Mouse (Mus musculus): ENCODE measurements around the gene Gpx4.

The Gpx4 gene

DNA sequence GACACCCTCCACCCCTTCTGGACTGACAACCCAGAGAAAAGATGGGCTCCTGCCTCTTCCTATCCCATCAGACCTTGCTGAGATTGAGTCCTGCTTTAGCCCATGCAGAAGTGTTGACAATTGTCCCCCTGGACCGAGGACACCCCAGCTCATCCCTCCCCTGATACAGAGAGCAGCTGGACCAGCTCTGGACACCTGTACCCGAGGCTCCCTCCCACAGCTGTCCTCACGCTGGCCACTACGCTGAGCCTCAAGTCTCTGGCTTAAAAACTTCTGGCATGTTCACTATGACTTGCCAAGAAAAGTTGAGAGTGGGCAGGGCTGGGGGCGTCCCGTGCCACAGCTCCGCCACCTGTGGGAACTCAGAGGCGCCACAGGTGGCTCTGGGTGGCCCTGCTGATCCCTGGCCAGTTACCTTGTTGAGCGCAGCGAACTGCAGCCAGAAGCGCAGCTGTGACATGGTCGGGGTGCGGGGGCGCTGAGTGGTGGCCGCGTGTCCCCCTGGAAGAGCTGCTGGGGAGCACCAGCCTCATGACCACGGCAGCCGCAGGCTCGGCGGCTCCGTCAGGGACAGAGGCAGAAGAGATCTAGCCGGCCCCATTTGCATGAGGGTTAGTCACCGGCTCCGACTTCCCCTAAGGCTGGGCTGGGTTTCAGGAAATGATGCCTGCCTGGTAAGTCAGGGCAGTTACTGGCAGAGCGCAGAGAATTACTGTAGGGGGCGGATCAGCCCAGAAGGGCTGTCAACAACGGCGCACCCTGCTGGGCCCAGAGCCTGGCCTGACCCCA lies 28.0 kb downstream of the Gpx4 start:
- peak; percentile 63 for DNase-seq (ENCODE audit: low spot score)

DNA sequence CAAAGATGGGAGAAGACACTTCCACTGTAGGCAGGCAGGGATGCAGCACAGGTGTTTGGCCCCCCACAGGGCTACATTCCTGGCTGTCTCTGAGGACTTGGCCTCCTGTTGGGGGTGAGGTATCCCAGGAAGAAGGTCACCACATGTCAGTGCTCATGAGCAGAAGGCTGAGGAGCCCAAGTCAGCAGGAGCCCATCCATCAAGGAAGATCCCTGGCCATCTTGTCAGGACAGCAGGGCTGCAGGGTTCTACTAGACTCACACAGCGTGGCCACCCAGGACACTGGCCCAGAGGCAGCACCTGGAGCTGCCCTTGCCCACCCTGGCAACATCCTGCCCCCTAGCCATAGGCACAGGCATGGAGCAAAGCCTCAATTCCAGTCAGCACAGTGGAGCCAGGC lies 29.0 kb downstream of the Gpx4 start:
- no peak for DNase-seq (ENCODE audit: low spot score)

DNA sequence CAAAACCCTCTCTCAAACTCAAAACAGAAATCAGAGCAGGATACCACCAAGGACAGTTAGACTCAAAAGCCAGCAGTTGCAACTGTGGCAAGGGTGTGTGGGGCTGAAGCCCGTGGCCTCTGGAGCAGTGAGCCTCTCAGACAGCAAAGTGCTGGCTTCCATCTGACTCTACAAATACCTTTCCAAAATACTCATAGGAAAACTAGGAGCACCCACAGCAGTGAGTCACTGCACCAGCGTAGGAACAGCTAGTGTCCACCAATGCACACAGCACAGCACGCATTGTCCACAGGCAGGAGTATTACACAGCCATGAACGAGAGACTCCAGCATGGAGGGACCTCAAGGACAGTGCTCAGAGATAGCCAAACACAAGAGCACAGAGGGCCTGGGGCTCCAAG lies 29.4 kb downstream of the Gpx4 start:
- no peak for DNase-seq (ENCODE audit: low spot score)

DNA sequence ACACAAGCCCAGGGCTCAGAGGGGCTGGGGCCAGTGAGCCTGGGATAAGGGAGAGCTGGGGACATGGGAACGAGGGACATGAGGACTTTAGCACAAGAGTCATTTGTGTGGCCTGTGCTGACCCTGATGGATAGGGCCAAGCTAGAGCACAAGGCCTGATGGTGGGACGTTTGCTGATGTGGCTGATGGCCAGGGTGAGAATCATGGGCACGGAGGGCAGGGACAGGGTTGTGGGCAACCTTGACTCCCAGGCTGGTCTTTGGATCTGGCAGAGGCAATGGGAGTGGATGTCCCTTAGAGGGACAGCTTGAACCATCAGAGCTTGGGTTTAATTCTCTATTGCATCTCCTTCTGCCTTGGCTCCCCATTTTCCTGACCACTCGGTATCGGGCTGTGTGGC lies 30.3 kb downstream of the Gpx4 start:
- no peak for DNase-seq (ENCODE audit: low spot score)

DNA sequence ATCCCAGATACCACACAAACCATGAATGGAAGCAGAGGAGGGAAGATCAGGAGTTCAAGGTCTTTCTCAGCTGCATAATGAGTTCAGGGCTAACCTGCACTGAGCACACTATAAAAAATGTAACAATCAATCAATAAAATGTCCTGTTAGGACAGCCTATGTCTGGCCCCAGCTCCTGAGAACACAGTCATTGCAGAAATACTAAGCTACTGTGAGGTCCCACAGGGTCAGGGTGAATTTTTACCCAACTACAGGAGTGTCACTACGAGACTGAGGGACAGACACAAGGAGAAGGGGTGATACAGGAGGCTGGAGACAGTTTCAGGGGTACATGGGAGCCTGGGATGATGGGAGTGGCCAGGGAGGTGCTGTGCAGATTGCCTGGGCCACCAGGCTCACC lies 31.4 kb downstream of the Gpx4 start:
- no peak for DNase-seq (ENCODE audit: low spot score)

DNA sequence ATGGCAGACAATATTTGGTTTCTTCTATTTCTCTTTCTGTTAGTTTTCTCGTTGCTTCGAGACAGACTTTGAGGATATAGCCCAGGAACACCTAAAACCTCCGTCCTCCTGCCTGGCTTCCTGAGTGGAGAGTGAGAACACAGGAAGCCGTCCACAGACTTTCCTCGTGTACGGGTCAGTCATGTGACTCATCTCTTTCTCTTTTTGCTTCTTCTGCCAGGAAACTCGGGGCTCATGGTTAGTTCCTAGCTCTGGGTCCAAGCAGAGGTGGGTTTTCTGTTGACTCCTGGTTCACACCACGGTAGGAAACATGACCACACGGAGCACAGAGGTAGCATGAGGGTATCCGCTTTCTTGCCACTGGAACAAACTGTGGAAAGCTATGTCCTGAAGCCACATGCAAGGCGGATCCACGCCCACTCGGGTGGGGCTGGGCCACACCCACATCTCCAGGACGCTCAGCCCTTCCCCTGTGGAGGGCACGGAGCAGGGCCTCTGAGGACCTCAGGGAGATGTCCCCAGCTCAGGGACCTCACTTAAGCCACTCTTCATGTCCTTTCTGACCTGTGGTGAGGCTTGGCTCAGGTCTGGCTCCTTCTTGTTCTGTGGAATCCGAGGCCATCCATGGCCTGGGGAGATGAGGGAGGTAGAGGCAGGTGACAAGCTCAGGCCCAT lies 33.6 kb downstream of the Gpx4 start:
- no peak for DNase-seq (ENCODE audit: low spot score)

DNA sequence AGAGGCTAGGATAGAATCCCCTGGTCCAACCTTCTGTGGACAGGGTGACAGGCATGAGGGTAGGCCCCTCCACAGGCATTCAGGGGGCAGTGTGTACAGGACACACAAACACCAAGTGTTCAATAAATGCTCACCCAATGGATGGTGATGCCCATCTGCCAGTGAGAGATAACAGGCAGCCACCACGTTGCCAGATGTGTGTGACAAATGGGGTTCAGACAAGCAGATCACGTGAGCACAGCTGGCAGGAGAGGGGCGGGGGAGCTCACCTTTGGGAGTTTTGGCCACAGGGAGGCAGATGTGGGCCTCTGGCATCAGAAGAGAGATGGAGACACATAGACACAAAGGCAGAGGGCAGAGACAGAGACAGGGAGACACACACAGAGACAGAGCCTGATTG lies 34.1 kb downstream of the Gpx4 start:
- DNase-seq (ENCODE audit: low spot score) = no peak

DNA sequence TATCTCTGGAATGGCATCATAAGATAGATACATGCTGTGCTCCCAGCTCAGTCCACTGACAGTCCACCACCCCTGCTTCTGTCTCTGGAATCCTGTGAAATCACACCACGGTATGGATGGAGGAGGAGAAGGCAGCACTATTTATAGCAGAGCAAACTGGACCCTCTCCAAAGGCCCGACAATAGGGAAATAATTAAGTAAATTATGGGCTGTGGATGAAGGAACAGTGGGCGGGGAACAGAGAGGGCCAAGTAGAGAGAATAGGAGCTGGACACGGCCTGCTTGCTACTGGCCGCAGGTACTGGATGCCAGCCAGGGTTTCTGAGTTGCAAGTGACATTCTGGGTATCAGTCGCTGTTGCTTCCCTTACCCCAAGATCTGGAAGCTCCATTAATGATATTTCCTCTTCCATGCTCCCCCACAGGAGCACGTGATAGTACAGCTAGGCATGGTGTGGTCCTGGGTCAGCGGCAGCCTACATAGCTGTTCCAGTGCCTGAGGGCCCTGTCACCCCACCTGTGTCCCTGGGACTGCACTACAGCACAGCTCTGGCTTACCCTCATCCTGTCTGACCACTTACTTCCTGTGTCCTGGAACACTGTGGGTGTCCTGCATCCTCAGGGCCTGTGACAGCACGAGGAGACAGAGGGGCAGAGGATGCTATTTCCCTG lies 38.0 kb downstream of the Gpx4 start:
- no peak for DNase-seq (ENCODE audit: low spot score)

DNA sequence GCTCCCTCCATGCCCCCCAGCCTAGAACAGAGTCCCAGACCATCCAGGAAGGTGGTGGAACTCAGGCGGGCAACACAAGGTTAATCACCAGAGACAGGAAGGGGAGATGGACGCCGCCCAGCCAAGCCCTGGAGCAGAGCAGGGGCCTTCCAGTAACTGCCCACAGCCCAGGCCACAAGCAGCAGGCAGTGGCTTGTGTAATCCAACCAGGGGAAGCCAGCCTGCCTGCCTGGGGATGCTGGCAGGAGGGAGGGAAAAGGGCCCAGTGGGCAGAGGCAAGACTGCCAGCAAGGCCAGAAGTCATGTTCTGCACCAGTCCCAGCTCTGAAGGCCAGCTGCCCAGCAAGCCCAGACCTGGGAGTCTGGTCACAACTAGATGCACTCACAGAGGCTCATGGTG lies 39.9 kb downstream of the Gpx4 start:
- DNase-seq (ENCODE audit: low spot score) = peak; percentile 53

DNA sequence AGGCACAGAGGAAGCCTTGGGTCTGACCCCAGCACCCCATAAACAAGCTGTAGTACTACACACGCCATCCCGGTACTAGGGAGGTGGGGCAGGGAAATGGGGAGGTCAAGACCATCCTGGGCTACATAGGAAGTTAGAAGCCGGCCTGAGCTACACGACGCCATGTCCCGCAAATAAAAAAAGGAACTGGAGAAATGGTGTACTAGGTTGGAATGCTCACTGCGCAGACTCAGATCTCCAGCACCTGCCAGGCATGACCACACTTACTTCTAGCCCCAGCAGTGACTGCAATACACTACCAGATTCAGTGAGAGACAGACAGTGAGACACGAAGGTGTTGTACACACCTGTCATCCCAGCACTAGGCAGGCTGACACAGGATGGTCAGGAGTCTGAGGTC lies 40.5 kb downstream of the Gpx4 start:
- no peak for DNase-seq (ENCODE audit: low spot score)

DNA sequence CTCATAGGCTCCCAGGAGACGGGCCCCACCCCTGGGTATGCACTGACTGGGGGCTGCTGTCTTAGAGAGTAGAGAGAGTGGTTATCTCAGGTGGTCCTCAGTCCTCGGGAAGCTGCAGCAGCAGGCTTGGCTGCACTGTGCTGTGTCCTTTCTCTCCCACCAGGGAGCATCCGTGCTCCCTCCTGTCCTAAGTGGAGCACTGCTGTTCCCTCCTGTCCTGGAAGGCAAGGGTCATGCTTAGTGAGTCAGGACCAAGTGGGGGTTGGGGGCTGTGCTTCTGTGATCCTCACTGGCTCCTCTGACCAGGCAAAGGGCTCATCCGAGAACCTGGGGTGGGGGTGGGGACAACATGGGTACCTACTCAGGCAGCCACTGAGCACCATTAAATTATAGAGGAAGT lies 42.2 kb downstream of the Gpx4 start:
- no peak for DNase-seq (ENCODE audit: low spot score)

DNA sequence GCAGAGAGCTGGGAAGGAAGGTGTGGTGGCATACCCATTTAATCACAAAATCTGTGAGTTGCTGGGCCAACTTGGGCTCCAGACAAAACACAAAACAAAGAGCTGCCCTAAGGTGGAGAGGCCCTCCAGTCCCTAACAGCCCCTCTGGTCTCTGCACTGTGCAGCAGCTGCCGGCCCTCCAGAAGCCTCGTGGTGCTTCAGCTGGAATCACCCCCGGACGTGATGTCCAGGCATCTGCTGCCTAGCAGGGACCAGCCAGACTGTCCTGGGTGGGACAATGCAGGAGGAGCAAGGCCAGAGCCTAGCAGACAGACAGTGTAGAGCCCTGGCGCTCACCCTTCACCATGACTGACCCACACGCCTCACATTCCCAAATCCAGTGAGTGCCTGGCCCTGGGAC lies 44.6 kb downstream of the Gpx4 start:
- no peak for DNase-seq (ENCODE audit: low spot score)

DNA sequence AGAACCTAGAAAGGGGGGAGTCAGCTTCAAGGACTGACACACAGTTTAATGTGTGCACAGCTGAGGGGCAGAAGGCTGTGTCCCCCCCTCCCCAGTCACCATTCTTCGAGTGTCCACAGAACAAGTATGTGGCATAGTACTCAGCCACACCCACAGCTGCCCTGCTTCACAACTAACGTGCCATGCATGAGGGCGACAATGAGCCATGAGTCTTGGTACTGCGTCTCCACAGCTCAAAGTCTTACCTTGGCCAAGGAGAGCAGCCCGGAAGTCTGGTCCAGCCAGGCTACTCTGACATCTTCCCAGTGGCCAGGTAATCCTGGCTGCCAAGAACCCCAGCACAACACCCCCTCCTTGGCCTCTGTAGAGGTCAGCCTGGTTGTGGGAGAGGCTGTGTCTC lies 45.7 kb downstream of the Gpx4 start:
- no peak for DNase-seq (ENCODE audit: low spot score)

DNA sequence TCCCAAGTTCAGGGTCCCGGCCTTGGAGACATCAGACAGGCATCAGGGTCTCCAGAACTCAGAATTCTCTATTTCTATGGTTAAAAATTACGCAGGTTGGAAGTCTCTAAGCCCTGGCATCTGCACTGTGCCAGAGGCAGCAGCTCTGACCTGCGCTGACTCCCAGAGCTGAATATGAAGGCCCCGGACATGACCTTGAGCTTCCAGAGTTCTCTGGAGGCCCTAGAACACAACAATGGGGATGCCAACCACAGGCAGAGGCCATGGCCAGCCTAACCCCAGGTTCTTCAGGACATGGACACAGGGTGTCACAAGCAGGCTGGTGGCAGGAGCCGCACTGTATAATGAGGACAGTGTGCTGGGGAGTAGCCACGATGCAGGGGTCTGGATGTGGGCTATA lies 47.1 kb downstream of the Gpx4 start:
- no peak for DNase-seq (ENCODE audit: low spot score)

DNA sequence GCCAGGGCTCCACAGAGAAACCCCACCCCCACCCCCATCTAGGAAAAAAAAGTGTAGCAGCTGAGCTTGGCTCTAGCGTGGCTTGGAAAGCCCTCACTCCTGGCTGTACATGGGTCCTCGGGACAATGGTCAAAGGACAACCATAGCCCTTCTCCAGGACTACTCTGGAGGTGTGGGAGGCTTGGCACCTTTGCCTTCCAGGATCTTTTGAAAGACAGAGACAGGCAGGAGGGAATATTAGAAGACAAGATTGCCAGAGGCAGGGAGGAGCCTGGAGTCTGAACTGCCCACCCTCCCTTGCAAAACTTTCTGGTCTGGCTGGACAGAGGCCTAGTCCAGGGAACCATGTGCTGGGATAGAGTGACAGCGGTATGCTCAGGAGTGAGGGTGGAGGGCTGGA lies 47.7 kb downstream of the Gpx4 start:
- DNase-seq (ENCODE audit: low spot score) = no peak

DNA sequence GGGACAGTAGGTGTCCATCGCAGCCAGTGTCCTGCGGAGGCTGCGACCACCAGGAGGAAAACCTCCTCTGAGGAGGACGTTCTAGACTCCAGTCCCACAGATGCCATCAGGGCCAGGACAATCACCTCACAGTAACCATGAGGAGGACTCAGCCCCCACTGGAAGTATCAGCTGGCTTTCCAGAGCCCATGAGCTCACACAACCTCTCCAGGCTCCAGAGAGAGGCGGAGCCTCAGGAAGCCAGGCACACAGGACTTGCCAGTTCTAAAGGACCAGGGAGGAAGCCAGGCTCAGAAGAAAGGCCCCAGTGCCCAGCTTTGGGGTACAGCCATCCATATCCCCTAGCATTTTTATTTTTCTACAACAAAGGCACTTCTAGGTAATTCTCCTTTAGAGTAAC lies 48.6 kb downstream of the Gpx4 start:
- DNase-seq (ENCODE audit: low spot score) = no peak

DNA sequence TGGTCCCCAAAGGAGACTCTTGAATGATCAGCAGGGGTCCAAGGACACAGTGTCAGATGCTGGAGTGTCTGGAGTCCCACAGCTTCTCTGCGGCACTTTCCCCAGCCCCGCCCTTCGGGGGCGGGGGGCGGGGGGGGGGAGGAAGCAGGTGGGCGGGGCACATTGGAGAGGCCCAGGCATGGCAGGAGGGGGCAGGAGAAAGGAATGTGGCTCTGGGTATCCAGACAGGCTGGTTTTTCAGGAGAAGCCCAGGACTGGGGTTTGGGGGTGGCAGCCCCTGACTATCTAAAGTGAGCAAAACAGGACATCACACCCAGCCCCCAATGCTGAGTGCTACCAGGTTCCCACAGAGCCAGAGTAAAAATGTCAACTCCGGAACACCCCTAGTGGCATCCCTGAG lies 50.3 kb downstream of the Gpx4 start:
- no peak for DNase-seq (ENCODE audit: low spot score)

DNA sequence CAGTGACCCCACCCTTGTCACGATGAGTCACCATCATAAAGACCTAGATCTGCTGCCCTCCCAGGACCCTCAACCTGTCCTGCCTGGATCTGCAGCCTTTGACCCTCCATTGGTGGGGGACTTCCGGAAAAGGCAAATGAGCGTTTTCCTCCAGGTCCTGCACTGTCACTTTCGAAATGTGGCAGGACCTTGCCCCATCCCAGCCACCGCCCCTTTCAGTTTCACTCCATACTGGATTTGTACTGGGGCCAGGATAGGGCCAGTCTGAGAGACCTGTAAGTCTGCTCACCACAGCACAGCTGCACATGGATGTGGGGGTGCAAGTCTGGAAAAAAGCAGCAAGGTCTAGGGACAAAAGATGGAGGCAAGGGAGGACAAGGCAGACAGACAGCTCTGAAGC lies 51.7 kb downstream of the Gpx4 start:
- no peak for DNase-seq (ENCODE audit: low spot score)

DNA sequence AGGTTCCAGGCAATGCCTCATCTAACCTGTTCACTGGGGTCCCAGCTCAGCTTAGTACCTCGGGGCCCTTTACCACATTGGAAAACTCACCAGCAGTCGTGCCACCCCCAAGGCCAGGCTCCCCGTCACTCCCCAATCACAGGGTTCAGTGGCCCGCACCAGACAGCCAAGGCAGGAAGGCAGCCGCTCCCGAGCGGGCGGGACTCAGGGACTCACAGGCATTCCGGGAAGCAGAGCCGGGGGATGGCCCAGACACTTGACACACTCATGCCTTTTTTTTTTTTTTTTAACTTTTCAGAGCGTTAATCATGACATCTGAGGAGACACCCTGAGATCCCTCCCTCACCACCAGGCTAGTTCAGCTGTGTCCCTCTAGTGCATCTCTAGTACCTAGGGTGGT lies 54.0 kb downstream of the Gpx4 start:
- no peak for DNase-seq (ENCODE audit: low spot score)

DNA sequence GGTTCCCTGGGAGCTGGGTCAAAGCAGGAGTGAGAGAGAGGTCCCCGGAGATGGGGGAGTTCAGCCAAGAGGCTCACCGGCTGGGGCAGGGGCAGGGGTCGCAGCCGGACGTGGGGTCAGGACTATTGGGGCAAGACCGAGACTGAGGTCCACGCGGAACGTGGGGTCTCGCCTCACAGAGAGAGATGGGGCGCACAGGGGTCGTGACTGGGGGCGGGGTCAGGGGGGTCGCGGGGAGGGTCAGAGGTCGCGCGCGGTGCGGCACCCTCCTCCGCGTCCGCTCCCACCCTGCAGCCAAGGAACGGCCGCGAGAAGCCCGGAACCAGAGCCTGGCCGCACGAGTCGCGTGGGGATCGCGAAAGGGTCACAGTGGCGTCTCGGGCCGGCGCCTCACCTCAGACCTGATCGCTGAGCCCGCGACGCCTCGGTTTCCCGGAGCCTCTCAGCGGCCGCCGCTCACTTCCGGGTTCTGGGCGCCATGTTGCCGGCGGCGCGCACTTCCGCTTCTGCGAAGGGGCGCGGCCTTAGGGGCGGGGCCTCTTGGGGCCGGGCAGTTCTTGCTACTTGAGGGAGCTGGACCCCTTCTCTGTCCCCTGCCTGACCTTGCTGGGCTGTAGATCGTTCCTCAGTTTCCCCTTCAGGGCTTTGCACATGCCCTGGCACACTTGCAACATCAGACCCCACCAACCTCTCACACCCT lies 55.4 kb downstream of the Gpx4 start:
- peak; percentile 76 for DNase-seq (ENCODE audit: low spot score)

DNA sequence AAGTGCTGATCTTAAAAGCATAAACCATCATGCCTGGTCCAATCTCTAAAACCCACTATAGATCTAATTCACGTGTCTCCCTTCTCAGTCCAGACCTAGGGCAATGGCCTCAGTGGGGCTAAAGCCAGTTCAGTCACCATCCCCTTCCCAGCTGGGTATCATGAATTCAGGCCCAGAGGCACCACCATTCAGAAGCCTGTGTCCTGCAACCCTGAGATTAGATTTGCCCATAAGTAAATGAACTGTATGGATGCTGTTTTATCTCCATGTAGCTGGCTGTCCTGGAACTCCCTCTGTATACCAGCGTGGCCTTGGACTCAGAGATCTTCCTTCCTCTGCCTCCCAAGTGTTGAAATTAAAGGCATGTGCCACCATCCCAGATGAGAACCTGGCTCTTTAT lies 56.1 kb downstream of the Gpx4 start:
- DNase-seq (ENCODE audit: low spot score) = no peak

DNA sequence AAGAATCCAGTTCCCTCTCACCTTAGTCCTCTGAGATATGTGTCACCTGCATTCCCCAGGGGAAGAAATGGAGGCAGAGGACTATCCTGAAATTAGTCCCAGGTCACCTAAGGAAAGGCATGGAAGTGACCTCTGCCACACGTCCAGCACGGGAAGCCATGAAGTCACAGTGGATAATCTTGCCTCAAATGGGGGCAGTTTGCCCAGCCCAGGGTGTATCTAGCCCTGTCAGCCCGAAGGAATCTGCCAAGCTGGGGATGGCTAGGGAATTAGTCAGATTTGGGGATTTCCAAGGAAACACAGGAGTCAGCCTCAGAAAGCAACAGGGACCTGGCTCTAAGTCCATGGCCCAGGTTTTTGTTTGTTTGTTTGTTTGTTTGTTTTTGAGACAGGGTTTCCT lies 57.2 kb downstream of the Gpx4 start:
- no peak for DNase-seq (ENCODE audit: low spot score)

DNA sequence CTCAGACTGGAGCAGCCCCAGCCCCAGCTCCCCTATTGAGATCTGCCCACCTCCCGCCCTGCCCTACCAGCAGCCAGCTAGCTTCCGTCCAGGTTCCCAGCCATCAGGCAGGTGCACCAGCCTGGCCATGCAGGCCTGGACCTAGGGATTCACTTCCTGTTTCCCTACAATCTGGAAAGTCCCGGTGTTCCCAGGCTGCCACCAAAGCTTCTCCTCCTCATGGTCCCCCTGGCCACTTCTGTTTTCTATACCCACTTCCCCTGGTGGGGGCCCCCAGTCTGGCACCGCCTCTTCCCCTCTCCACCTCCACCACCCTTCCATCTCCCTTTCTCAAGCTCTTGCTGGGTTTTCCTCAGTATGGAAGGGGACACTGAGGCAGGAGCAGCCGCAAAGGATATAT lies 58.5 kb downstream of the Gpx4 start, which contains the start of gene Sbno2:
Gene Sbno2, minus strand, starts transcription at position 112 of the 400 bp plus-strand sequence.
- DNase-seq (ENCODE audit: low spot score) = no peak

All from ovary, adult 18-20 months (tissue).